Mouse (Mus musculus) megakaryocyte, embryonic 14.5 days (primary cell): ENCODE measurements around the gene Hectd1. TPM values are rescaled to one million over a fixed set of nuclear protein-coding genes. Genes with fewer than 3 reads are reported as not detected.

Experiments used
- H3K27me3 ChIP-seq: replicated peaks from 2 replicates; pipeline ENCODE3; 2012; ENCODE audit warnings: inconsistent platforms
- H3K36me3 ChIP-seq: replicated peaks from 2 replicates; pipeline ENCODE3; 2012; ENCODE audit warnings: low read length, inconsistent platforms, mixed read lengths
- H3K4me1 ChIP-seq: 2 replicates; pipeline ENCODE4 v1.6.1; 2012; ENCODE audit warnings: inconsistent platforms
- H3K4me3 ChIP-seq: replicated peaks from 2 replicates; pipeline ENCODE3; 2012; ENCODE audit warnings: moderate library complexity, mild to moderate bottlenecking, inconsistent platforms
- H3K9me3 ChIP-seq: 2 replicates; pipeline ENCODE4 v1.6.1; 2012; ENCODE audit warnings: inconsistent platforms
- FLI1 ChIP-seq: IDR thresholded peaks from 2 replicates; pipeline ENCODE4 v1.6.1; 2012; ENCODE audit warnings: low read length, inconsistent platforms, mixed read lengths
- GATA1 ChIP-seq: IDR thresholded peaks from 3 replicates; pipeline ENCODE4 v1.6.1; 2012; ENCODE audit warnings: mixed read lengths, low read length, inconsistent platforms, borderline replicate concordance
- polyA plus RNA-seq: library from polyadenylated mRNA; stranded (reverse); fragments of >175 nt; gene quantifications from 2 replicates; pipeline ENCODE4 v1.2.3, GENCODE M21; 2012; ENCODE audit warnings: low replicate concordance; ENCODE audit not compliant: insufficient read depth

The Hectd1 gene
- polyA plus RNA-seq, result 0.77 and 2.0 TPM in 2 replicates

DNA sequence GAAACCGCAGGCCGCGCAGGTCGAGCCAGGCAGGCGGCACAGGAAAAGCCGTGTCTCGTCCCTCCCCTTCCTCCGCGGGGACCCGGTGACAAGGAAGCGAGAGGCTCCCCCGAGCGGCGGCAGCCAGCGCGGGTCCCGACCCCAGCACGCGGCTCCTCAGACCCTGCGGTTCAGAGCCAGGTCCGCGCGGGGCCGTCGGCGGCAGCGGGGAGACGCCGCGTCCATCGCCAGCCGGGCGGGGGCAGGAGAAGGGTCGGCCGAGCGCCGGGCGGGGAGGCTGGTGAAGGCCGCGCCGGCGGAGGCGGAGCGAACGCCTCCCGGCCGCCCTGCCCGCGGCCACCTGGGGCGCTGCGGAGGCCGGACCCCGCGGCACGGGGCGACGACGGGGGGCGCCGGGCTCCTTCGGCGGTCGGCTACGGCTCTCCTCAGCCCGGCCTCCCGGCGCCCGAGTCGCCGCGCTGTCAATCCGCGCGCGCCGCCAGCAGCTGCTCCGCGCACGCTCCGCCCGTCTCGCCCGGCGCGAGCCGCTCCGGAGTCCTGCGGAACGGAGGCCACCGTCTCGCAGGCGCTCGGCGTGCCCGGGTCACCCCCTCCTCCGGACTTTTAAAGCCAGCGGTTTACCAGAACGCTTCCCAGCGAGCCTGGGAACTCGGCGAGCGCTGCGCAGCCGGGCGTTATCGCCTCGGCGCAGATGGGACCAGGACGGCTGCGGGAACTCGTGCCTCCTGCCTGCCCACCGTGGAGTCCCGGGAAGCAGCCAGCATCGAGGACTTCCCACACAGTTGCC is at the start of gene Hectd1:
Hectd1 (minus strand) TSS at position 247 of the 787 bp plus-strand sequence.
- peaks cover 46% of the 10 kb centered on the region for H3K36me3 ChIP-seq
- peak within 1 kb of the TSS; percentile 97 for H3K4me3 ChIP-seq
- TF ChIP-seq GATA1 (no peak), FLI1 (no peak)
- no peaks in the 10 kb centered on the region for H3K9me3 ChIP-seq
- peaks cover 60% of the 10 kb centered on the region for H3K4me1 ChIP-seq
- H3K27me3 ChIP-seq, result no peaks in the 10 kb centered on the region

DNA sequence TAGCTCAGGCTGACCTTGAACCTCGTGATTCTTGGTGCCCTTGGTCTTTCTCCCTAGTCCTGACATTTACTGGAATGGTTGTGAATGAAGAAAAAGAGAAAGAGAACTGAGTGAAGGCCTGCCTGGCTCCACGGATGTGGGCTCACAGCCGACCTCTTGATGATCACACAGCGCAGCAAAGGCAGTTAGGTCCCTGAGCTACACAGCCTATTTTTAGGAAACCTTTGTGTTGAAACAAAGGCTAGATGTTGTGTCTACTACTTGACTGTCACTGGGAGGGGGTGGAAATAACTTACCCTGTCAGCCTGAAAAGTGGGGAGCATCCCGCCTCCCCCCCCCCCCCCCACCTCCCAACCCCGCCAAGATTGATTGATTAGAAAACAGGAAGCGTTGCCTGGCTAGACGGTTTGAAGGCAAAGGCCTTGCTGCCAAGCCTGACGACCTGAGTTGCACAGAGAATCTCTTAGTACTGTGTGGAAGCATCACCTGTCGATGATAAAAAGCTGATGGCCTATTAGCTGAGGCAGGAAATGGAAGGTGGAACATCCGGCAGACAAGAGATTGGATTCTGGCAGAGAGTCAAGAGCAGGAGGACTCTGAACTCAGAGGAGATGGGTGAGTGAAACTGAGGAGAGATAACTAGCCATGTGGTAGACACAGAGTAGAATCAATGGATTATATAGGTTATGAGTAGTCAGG is 42.3 kb upstream of the Hectd1 start:
- no peaks in the 10 kb centered on the region for H3K9me3 ChIP-seq
- H3K4me1 ChIP-seq, result peaks cover 68% of the 10 kb centered on the region
- H3K36me3 ChIP-seq, result peaks cover 61% of the 10 kb centered on the region
- TF ChIP-seq FLI1 (no peak), GATA1 (no peak)
- no peak overlapping the region for H3K4me3 ChIP-seq
- H3K27me3 ChIP-seq, result no peaks in the 10 kb centered on the region

DNA sequence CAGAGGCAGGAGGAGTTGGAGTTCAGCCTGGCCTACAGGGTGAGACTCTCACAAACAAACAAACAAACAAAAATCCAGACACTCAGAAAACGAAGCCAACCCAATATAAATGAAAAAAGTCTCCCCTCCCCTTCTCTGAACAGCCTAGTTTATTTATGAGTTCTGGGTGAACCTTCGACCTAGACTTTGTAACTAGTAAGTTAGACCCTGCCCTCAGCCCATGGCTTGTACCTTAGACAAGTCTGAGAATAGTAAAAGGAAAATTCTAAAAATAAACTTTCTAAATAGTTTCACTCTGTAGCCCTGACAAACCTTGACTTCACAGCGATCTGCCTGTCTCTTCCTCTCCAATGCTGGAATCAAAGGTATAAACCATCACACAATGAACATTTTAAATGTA is 40.2 kb upstream of the Hectd1 start:
- TF ChIP-seq GATA1 (no peak), FLI1 (no peak)

DNA sequence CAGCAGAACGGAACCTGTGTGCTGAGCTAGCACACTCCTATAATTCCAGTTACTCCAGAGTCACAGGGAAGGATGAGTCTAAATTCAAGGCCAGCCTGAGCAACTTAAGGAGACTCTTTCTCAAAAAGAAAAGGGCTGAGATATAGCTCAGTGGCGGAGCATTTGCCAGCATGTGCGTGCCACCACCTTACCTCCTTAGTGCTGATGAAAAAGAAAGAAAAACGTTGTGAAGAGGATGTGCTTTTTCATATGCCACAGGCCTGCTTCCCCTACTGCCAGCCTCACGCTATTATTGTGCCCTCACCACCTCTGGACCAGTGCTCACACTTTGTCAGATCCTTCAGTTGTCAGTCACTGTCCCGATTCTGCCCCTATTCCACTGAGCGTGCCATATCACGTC is 37.7 kb upstream of the Hectd1 start:
- Histone ChIP-seq H3K4me3 (peak overlapping the region; percentile 56), H3K27me3 (no peaks in the 10 kb centered on the region), H3K4me1 (peaks cover 80% of the 10 kb centered on the region), H3K9me3 (no peaks in the 10 kb centered on the region), H3K36me3 (peaks cover 28% of the 10 kb centered on the region)
- no peak for TF ChIP-seq FLI1
- no peak for TF ChIP-seq GATA1

More for the DNA sequence above, 40.2 kb upstream of the Hectd1 start:
- Histone ChIP-seq H3K36me3 (peaks cover 45% of the 10 kb centered on the region), H3K4me1 (peaks cover 78% of the 10 kb centered on the region), H3K27me3 (no peaks in the 10 kb centered on the region), H3K4me3 (no peak overlapping the region), H3K9me3 (no peaks in the 10 kb centered on the region)

DNA sequence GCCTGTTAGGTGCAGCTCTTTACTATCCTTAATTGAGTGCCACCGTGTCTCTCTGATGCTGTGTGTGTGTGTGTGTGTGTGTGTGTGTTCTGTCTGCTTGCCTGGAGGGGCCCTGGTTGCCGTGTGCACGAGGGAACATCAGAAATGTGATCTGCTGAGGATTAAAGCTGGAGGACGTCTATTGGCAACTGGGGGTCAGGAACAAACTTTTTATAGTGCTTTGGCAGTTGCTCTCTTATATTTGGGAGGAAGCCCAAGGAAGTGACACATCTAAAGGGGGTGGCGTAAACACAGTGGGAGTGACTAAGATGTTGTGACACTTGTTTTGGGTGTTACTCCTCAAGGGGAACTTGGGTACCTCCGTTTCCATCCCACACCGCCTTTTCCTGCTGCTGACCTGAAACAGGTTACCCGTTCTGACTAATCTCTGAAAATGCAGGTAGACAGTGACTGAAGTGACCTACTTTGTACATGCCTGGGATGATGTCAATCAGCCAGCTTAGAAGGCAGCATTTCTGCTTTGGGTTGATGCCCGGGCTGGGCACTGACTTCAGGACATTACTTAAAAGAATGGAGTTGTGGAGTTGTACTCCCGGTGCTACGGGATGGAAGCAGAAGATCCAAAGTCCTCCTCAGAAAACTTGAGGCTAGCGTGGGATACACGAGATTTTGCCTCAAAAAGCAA is 37.0 kb upstream of the Hectd1 start:
- Histone ChIP-seq H3K9me3 (no peaks in the 10 kb centered on the region), H3K27me3 (no peaks in the 10 kb centered on the region), H3K36me3 (peaks cover 23% of the 10 kb centered on the region), H3K4me3 (peak overlapping the region; percentile 74), H3K4me1 (peaks cover 75% of the 10 kb centered on the region)
- TF ChIP-seq GATA1, result no peak
- no peak for TF ChIP-seq FLI1

DNA sequence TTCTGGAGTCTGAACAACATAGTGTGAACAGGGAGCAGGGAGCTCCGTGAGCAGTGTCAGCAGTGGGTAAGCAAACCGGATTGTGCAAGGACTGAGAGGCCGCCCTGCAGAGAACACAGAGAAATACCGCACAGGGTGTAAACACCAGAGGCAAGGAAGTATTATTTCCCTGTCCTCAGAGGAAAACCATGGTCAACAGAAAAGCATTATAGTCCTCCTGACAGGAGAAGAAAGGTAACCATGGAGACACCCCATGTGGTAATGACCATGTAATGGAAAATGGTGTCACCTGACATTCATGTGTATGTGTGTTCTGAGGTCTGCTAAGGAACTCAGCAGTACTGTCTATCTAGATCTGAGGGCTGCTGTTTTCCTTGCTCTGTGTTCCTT is 36.4 kb upstream of the Hectd1 start:
- H3K36me3 ChIP-seq, result peaks cover 20% of the 10 kb centered on the region
- no peaks in the 10 kb centered on the region for H3K9me3 ChIP-seq
- TF ChIP-seq FLI1 (no peak), GATA1 (no peak)
- peaks cover 74% of the 10 kb centered on the region for H3K4me1 ChIP-seq
- H3K27me3 ChIP-seq, result no peaks in the 10 kb centered on the region
- peak overlapping the region; percentile 50 for H3K4me3 ChIP-seq

DNA sequence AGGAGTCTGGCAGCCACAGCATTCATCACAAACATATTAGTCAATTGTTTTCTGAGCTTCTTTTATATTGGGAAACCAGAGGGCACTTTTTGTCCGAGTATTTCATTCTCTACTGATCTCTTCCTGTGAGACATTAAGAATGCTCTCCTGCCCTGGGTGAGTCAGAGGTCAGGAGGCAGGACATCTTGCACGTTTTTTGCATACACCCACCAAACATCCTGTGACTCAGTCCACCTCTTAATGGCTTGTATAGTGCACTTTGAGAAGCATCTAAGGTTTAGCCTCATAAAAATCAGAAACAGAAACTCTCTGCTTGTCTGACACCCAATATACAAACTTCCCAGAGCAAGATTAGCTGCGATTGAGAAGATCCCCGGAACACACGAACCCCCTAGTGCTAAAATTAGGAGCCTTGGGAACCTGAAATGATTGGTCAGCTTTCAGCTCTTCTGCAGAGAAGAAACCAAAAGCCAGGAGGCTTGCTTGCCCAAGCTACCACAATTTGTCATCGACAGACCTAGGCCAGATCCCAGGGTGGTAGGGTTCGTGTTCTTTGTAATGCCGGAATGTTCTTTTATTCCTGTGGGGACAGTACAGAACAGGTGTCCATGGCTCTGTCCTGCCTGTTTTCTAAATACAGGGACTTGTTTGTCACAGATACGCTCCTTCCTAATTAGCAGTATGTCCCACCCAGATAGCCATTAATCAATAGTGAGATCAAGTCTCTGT is 35.9 kb upstream of the Hectd1 start:
- TF ChIP-seq FLI1 (no peak), GATA1 (no peak)
- H3K4me1 ChIP-seq, result peaks cover 73% of the 10 kb centered on the region
- no peaks in the 10 kb centered on the region for H3K27me3 ChIP-seq
- H3K36me3 ChIP-seq, result peaks cover 18% of the 10 kb centered on the region
- H3K9me3 ChIP-seq, result no peaks in the 10 kb centered on the region
- peak overlapping the region; percentile 20 for H3K4me3 ChIP-seq

DNA sequence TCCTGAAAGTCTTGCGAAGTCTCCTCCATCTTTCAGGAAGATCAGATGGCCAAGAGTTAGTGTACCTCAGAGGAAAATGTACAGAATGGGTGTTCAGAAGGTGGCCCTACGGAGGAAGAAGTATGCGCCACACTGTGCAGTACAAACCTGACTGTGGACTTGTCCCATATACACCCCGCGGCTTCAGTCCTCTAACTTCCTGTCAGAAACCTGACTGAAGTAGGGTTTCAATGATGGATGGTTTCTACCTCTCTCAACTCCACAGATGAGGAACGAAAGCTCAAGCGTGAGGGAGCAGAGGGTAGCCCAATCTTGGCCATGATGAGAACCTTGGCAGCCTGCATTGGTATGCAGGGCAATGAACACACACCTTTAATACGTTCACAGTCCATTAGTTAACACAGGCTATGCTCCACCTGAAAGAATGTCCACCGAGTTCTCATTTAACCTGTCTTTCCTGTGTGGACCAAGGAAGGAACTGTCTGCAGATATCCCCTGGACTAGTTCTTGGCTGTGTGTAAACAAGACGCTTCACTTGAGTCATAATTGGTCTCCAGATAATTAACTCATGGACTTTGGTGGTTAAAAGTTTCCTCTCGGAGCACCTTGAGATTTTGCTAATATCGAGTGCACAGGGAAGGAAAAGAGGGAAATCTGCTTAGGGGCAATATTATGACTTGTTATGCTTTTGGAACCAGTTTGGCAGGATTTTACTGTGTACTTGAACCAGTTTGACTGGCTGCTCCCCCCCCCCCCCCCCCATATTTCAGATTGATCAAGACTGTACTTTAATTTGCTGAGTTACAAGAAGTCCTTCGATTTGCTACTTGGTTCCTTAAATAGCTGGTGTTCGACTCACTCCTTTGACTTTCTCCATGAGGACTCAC is 34.0 kb upstream of the Hectd1 start:
- no peaks in the 10 kb centered on the region for H3K9me3 ChIP-seq
- no peak overlapping the region for H3K4me3 ChIP-seq
- TF ChIP-seq GATA1 (no peak), FLI1 (no peak)
- peaks cover 78% of the 10 kb centered on the region for H3K4me1 ChIP-seq
- peaks cover 14% of the 10 kb centered on the region for H3K36me3 ChIP-seq
- H3K27me3 ChIP-seq, result no peaks in the 10 kb centered on the region
